Mouse (Mus musculus): Measurements from ENCODE around the gene Snap47. TPM values are rescaled to one million over a fixed set of nuclear protein-coding genes. Genes with fewer than 3 reads are reported as not detected.
"Not testable (repeated sequence)": the region's sequence is repeated elsewhere in the genome, so short reads cannot be mapped to it uniquely, and the experiment has no call there.

Snap47 gene
- total RNA-seq, 2 experiments from 2014 or later = 384 to 420 TPM

- no peak for DNase-seq (ENCODE audit: low spot score in 2 of 2)
- intact Hi-C loops (cut with DNase I) = no loop called here
Measured at GRCm38 (mm10) chr11:59384441-59384959, 66.5 kb downstream of the Snap47 start.

- no peak for DNase-seq (ENCODE audit: low spot score in 2 of 2)
- intact Hi-C loops (cut with DNase I) = no loop called here
Measured at GRCm38 (mm10) chr11:59379547-59379946, 71.4 kb downstream of the Snap47 start.

GRCm38 (mm10) chr11:59377999-59378398 is 73.0 kb downstream of the Snap47 start:
- no peak for DNase-seq (ENCODE audit: low spot score in 2 of 2)
- intact Hi-C loops (cut with DNase I) = no loop called here

DNA sequence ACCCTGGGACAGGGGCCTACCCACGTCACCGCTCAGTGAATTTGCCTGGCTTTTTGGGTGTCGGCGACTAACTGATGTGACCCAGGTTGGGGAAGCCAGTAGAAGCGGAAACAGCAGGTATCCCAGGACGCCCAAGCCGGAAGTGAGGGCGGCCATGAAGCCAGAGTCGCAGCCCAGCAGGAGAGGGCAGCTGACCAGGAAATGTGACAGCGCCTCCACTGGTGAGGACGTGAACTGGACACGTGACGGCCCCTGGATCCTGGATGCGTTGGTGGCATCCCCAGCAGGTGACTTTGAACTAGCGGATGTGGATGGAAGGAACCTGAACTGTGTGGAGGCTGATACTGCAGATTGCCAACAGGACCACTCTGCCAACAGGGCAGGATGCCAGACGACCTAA is 75.5 kb downstream of the Snap47 start, which contains the start of gene Prss38:
Gene Prss38, minus strand, starts transcription at position 183 of the 400 bp plus-strand sequence.
- intact Hi-C loops (cut with DNase I) = no loop called here

DNA sequence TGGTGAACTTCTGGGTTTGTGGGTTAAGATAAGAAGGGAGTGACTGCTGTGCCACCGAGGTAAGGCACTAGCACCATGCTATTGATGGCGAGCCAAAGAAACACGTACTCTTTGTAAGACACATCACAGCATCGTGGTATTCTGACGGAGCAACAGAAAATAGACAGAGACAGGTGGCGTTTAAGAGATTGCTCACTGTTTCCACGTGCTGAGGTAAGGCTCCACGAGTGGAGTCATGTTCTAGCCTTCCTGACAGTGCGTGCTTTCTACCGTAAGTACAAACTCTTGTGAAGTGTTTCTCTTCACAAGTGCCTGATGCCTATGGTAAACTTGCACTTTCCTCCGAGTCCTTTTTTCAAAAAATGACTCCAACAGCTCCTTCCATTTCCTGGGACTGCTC is 81.1 kb downstream of the Snap47 start:
- DNase-seq (ENCODE audit: low spot score in 2 of 2) = no peak
- intact Hi-C loops (cut with DNase I) = no loop called here

More for the DNA sequence above, 75.5 kb downstream of the Snap47 start, which contains the start of gene Prss38:
- no peak for DNase-seq (ENCODE audit: low spot score in 2 of 2)

GRCm38 (mm10) chr11:59367955-59368354 is 83.0 kb downstream of the Snap47 start:
- intact Hi-C loops (cut with DNase I); DNase-seq (ENCODE audit: low spot score in 2 of 2): not testable (repeated sequence)

DNA sequence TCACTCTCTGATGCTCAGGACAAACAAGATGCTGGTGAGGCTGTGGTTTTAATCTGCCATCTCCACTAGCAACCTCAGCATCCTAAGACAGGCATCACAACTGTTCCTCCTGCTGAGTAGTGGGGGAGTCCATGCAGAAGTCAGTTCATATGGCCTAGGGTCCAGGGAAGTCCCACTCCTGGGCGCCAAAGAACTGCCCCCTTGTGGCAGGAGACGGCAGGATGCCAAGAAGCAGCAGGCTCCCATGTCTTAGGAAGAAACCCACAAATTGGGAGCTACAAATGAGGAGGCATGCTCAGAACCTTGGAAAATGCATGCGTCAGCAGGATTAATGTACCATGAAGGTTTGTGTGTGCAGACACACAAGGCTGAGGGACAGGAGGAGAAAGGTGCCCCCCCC is 84.4 kb downstream of the Snap47 start:
- DNase-seq (ENCODE audit: low spot score in 2 of 2) = no peak
- intact Hi-C loops (cut with DNase I) = no loop called here

GRCm38 (mm10) chr11:59366031-59366430 is 85.0 kb downstream of the Snap47 start:
- intact Hi-C loops (cut with DNase I) = no loop called here
- no peak for DNase-seq (ENCODE audit: low spot score in 2 of 2)

GRCm38 (mm10) chr11:59364417-59364816 is 86.6 kb downstream of the Snap47 start:
- intact Hi-C loops (cut with DNase I) = no loop called here
- no peak for DNase-seq (ENCODE audit: low spot score in 2 of 2)

GRCm38 (mm10) chr11:59364007-59364406 is 87.0 kb downstream of the Snap47 start:
- intact Hi-C loops (cut with DNase I) = no loop called here
- DNase-seq (ENCODE audit: low spot score in 2 of 2) = no peak

DNA sequence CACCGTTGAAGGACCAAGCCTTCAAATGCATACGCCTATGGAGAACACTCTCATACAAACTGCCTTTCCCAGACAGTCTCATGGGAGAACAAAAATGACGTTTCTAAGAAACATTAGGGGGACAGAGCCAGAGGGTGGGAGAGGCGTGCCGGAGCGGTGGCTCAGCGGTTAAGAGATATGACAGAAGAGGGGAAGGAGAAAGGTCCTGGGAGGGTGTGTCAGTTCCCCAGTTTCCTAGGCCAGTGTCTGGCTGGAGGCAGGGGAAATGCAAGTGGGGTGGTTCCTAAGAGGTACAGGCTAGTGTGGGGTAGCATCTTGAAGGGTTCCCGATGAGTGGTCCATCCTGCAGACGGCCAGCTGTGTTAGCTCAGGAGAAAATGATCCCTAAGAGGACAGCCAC is 89.7 kb downstream of the Snap47 start:
- DNase-seq (ENCODE audit: low spot score in 2 of 2) = no peak

More for the DNA sequence above, 89.7 kb downstream of the Snap47 start:
- intact Hi-C loops (cut with DNase I) = no loop called here

Other genes starting within 250 kb of the Snap47 start
- gene Mrpl55, start 248.7 kb downstream of the Snap47 start, total RNA-seq (2021) = 10 to 100 TPM; 35.4 to 38.6 TPM
- gene 2310033P09Rik, start 242.9 kb downstream of the Snap47 start, total RNA-seq (2021) = 10 to 100 TPM; 20.6 to 21.3 TPM
- gene Arf1, start 222.9 kb downstream of the Snap47 start, total RNA-seq (2021) = 100 to 1,000 TPM; 414 to 438 TPM
- gene Wnt3a, start 160.4 kb downstream of the Snap47 start, total RNA-seq (2021) = not detected
- 10 to 100 TPM; 17.0 to 18.7 TPM for gene Wnt9a, start 144.3 kb downstream of the Snap47 start, total RNA-seq (2021)
- not detected for gene Prss38, start 75.5 kb downstream of the Snap47 start, total RNA-seq (2021)
- 10 to 100 TPM; 28.4 to 28.9 TPM for gene Jmjd4, start 1.1 kb downstream of the Snap47 start, total RNA-seq (2021)
- 1 to 10 TPM; 3.3 to 3.7 TPM for gene Zfp867, start 21.3 kb upstream of the Snap47 start, total RNA-seq (2021)
- gene Zkscan17, start 75.6 kb upstream of the Snap47 start, total RNA-seq (2021) = 1 to 10 TPM; 8.8 to 9.5 TPM
- gene Nlrp3, start 90.4 kb upstream of the Snap47 start, total RNA-seq (2021) = under 1 TPM; 0.85 to 0.87 TPM
- gene Olfr222, start 125.0 kb upstream of the Snap47 start, total RNA-seq (2021) = not detected
- gene Olfr223, start 142.1 kb upstream of the Snap47 start, total RNA-seq (2021) = not detected
- 100 to 1,000 TPM; 276 to 292 TPM for gene Mprip, start 210.1 kb upstream of the Snap47 start, total RNA-seq (2021)